ENCODE assay signal across 13 mouse cellular contexts in genomic region chr3:34671024-34671660, GRCm38 (mm10). TPM values are rescaled to one million over a fixed set of nuclear protein-coding genes. Genes with fewer than 3 reads are reported as not detected.
DNase-seq lines count a peak whose midpoint lies in the region; ATAC-seq lines count a peak whose summit lies in the region.
"Had no signal": no experiment of that assay in that cellular context is flagged by ENCODE, and none has a peak within 500 bp of the region (broad histone marks: within the 10 kb centered on the region; RNA-seq: fewer than 3 reads in every experiment).

No protein-coding gene starts in this region.

- peak overlapping the region; percentile 97 for H3K27ac ChIP-seq in hindbrain, embryonic 10.5 days
- H3K27ac ChIP-seq in hindbrain, embryonic 16.5 days (ENCODE audit: low read depth, low read length): no peak overlapping the region
- H3K27ac ChIP-seq in hindbrain, embryonic 12.5 days: no peak overlapping the region
- H3K27ac ChIP-seq in neural tube, embryonic 12.5 days: no peak overlapping the region
- no peak overlapping the region for H3K27ac ChIP-seq in kidney, embryonic 15.5 days

- H3K36me3 ChIP-seq in hindbrain, embryonic 10.5 days: peaks cover 26% of the 10 kb centered on the region
- no peaks in the 10 kb centered on the region for H3K36me3 ChIP-seq in hindbrain, embryonic 16.5 days (ENCODE audit: control insufficient read depth, insufficient read depth, low read length)
- no peaks in the 10 kb centered on the region for H3K36me3 ChIP-seq in hindbrain, embryonic 12.5 days
- no peaks in the 10 kb centered on the region for H3K36me3 ChIP-seq in neural tube, embryonic 12.5 days
- H3K36me3 ChIP-seq in kidney, embryonic 15.5 days: no peaks in the 10 kb centered on the region

- peaks cover 55% of the 10 kb centered on the region for H3K27me3 ChIP-seq in hindbrain, embryonic 10.5 days (ENCODE audit: insufficient read depth, poor library complexity, severe bottlenecking)
- H3K27me3 ChIP-seq in hindbrain, embryonic 16.5 days (replicated peaks; ENCODE audit: control insufficient read depth, insufficient read depth, low read length): peaks cover 15% of the 10 kb centered on the region
- peaks cover 40% of the 10 kb centered on the region for H3K27me3 ChIP-seq in hindbrain, embryonic 12.5 days
- H3K27me3 ChIP-seq in neural tube, embryonic 12.5 days (replicated peaks): peaks cover 15% of the 10 kb centered on the region
- H3K27me3 ChIP-seq in kidney, embryonic 15.5 days: peaks cover 88% of the 10 kb centered on the region

- no peak overlapping the region for H3K9ac ChIP-seq in hindbrain, embryonic 16.5 days (ENCODE audit: low read depth, low read length)
- H3K9ac ChIP-seq in hindbrain, embryonic 12.5 days: no peak overlapping the region
- H3K9ac ChIP-seq in neural tube, embryonic 12.5 days: no peak overlapping the region
- H3K9ac ChIP-seq in kidney, embryonic 15.5 days: no peak overlapping the region

- no peak overlapping the region for H3K4me2 ChIP-seq in hindbrain, embryonic 16.5 days (ENCODE audit: low read length)
- peak overlapping the region; percentile 24 for H3K4me2 ChIP-seq in hindbrain, embryonic 12.5 days (replicated peaks)
- H3K4me2 ChIP-seq in neural tube, embryonic 12.5 days (replicated peaks): peak overlapping the region; percentile 30; the same call in 1 of the 2 replicates
- H3K4me2 ChIP-seq in kidney, embryonic 15.5 days: no peak overlapping the region

- peak; percentile 50 for DNase-seq in hindbrain, embryonic 10.5 days (ENCODE audit: low spot score)
- peak; percentile 28 for DNase-seq in embryo, embryonic 9.5 days (ENCODE audit: extremely low spot score)
- DNase-seq in urinary bladder, postnatal 10 days (ENCODE audit: low spot score): no peak
- DNase-seq in lung, postnatal 14 days: no peak
- DNase-seq: cerebellum, adult 9-11 months; kidney, postnatal 25 days; liver; thymus, adult 2 months had no signal

- WGBS in hindbrain, embryonic 10.5 days: 5% methylated on average over 15 of the region's 15 CpGs
- WGBS in hindbrain, embryonic 16.5 days: 9% methylated on average over 15 of the region's 15 CpGs
- WGBS in hindbrain, embryonic 12.5 days: 5% methylated on average over 15 of the region's 15 CpGs
- 7% methylated on average over 15 of the region's 15 CpGs for WGBS in neural tube, embryonic 12.5 days
- WGBS in kidney, embryonic 15.5 days: 13% methylated on average over 15 of the region's 15 CpGs

- H3K4me1 ChIP-seq in hindbrain, embryonic 10.5 days (replicated peaks): peaks cover 67% of the 10 kb centered on the region
- H3K4me1 ChIP-seq in hindbrain, embryonic 16.5 days (ENCODE audit: control insufficient read depth, insufficient read depth, low read depth, low read length): no peaks in the 10 kb centered on the region
- peaks cover 38% of the 10 kb centered on the region for H3K4me1 ChIP-seq in hindbrain, embryonic 12.5 days
- H3K4me1 ChIP-seq in neural tube, embryonic 12.5 days: peaks cover 47% of the 10 kb centered on the region
- H3K4me1 ChIP-seq in kidney, embryonic 15.5 days: 0 out of 2 replicates have a peak, but pooled peaks cover 7% of the 10 kb centered on the region

- ATAC-seq in hindbrain, embryonic 16.5 days: no peak; the same call in 1 of the 2 replicates
- no peak for ATAC-seq in hindbrain, embryonic 12.5 days (ENCODE audit: low FRiP score)
- no peak for ATAC-seq in neural tube, embryonic 12.5 days (ENCODE audit: low FRiP score, low read depth)
- ATAC-seq in kidney, embryonic 15.5 days (replicated peaks; ENCODE audit: low FRiP score): no peak

- no peaks in the 10 kb centered on the region for H3K9me3 ChIP-seq in hindbrain, embryonic 10.5 days
- H3K9me3 ChIP-seq in hindbrain, embryonic 16.5 days (ENCODE audit: control insufficient read depth, low read length): no peaks in the 10 kb centered on the region
- H3K9me3 ChIP-seq in hindbrain, embryonic 12.5 days (replicated peaks): no peaks in the 10 kb centered on the region
- H3K9me3 ChIP-seq in neural tube, embryonic 12.5 days: no peaks in the 10 kb centered on the region
- H3K9me3 ChIP-seq in kidney, embryonic 15.5 days (replicated peaks): no peaks in the 10 kb centered on the region

- H3K4me3 ChIP-seq in hindbrain, embryonic 10.5 days: peak overlapping the region; percentile 26
- H3K4me3 ChIP-seq in hindbrain, embryonic 16.5 days (ENCODE audit: low read length): no peak overlapping the region
- no peak overlapping the region for H3K4me3 ChIP-seq in hindbrain, embryonic 12.5 days
- no peak overlapping the region for H3K4me3 ChIP-seq in neural tube, embryonic 12.5 days
- H3K4me3 ChIP-seq in kidney, embryonic 15.5 days (replicated peaks): no peak overlapping the region

RNA-seq across cellular contexts. Expression of gene Sox2, which starts 20.9 kb away (rescaled TPM):
- polyA plus RNA-seq in hindbrain, embryonic 10.5 days (2016; fragmentation: Nextera tagmentation; extraction: Ambion mirVana): 23.4 and 24.2 TPM in 2 replicates
- polyA plus RNA-seq in hindbrain, embryonic 16.5 days (2015; fragmentation: Nextera tagmentation; extraction: Ambion mirVana): 8.2 and 8.6 TPM in 2 replicates
- polyA plus RNA-seq in hindbrain, embryonic 12.5 days (2016; fragmentation: Nextera tagmentation; extraction: Ambion mirVana): 37.3 and 39.5 TPM in 2 replicates
- 48.0 and 49.7 TPM in 2 replicates for polyA plus RNA-seq in neural tube, embryonic 12.5 days (2016; fragmentation: Nextera tagmentation; extraction: Ambion mirVana)
- 0.08 and 0.10 TPM in 2 replicates for polyA plus RNA-seq in kidney, embryonic 15.5 days (2015; fragmentation: Nextera tagmentation; extraction: Ambion mirVana)
- polyA plus RNA-seq: spleen, adult 2 months had no signal

Comparison
In these comparisons a context has a peak if more than half of its experiments do, and no peak if none do; other contexts are left out.
1. H3K4me2 ChIP-seq: peak in hindbrain, embryonic 12.5 days (single experiment) and neural tube, embryonic 12.5 days (single experiment); none in hindbrain, embryonic 16.5 days (single experiment) and kidney, embryonic 15.5 days (single experiment).
2. DNase-seq: peak in hindbrain, embryonic 10.5 days (single experiment) and embryo, embryonic 9.5 days (single experiment); none in urinary bladder, postnatal 10 days (single experiment) and lung, postnatal 14 days (single experiment).